Mouse (Mus musculus) testis, postnatal 10 days (tissue): ENCODE results near the gene Zfp59.
A peak's percentile ranks its signal among the peaks of the same experiment; 100 is the strongest.
"Not testable (repeated sequence)": the region's sequence is repeated elsewhere in the genome, so short reads cannot be mapped to it uniquely, and the experiment has no call there.

Source experiments
- DNase-seq: peaks from one replicate; pipeline ENCODE4 v3.0.0; 2021; ENCODE audit warnings: low spot score

Zfp59 gene

DNA sequence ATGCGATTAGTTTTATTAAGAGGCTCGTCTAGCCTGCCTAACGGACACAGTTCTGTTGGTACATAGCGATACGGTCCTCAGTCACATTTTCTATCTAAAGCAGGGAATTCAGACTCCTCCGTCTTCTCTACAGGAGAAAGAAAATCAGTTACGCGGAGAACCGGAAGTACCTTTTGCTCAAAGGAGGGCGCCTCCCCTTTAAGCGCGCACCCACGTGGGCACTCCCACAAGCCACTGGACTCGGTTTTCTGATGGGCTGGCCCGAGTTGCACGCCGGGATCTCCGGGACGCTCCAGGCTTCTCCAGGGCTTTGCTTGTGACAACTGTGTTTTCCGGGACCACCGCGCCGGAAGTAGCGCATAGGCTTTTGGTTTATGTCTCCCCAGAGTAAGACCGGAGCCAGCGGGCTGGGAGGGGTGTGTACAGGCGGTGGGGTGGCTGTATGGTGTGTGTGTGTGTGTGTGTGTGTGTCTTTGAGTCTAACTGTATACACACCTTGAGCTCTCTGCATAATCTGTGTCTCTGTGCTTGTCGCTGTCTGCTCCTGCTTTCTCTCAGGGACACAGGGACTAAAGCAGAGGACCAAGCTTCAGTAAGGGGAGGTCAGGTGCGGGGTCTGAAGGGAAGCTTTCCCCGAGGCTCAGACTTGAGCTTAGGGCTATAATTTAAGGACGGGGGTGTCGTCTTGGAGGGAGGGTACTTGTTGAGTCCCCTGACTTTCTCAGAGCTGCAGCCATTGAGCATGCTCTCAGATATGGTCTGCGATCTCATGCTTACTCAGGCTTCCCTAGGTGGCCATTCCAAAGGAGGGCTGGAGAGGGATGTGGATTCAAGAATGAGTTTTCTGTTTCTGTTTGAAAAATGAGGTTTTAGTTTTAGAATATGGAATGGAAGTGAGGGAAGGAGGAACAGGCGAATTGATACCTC, at the start of gene Zfp59:
Zfp59 (plus strand) TSS at position 285 of the 927 bp plus-strand sequence.
- DNase-seq = peak; percentile 88

GRCm38 (mm10) chr7:27789306-27789705, 49.1 kb upstream of the Zfp59 start:
- DNase-seq = no peak

- DNase-seq = not testable (repeated sequence)
Measured at GRCm38 (mm10) chr7:27793865-27794264, 44.5 kb upstream of the Zfp59 start.

GRCm38 (mm10) chr7:27794566-27794965, 43.8 kb upstream of the Zfp59 start:
- no peak for DNase-seq

DNA sequence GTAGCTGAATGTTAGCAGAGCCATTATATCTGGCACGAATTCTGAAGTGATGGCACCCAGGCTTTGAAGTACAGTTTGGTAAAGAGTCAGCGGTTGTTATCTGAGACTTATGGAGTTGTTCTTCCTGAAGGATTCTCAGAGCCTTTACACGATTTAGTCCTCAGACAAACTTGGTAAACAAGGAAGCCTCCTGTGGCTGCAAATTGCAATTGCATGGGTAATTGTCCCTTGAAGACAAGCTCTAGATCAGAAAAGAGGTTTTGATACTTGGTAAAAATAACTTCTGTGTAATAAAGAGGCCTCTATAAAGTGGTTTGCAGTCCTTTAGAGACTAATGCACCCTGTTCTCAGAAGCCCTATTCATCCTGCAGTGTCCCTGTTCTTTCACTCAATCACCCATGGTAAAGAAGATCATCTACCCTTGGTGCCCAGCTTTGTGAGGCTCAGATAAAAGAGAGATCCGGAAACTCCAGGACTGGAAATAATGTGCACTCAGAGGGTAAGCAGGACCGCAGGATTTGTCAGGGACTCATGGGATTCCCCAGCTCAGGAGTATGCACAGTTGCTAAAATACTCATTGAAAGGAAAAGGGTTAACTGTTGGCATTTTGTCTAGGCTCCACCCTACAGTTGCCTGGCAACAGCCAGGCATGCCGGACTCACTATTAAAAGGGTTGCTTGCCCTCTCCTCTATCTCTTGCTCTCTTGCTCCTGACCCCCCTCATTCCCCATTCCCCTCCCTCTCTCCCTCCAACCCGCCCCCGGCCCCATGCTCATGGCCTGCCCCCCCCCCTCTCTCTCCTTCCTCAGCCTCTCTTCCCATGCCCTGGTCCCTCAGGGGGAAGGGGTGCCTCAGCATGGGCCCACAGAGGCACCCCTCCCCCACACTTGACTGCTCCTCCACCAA, 40.2 kb upstream of the Zfp59 start:
- no peak for DNase-seq

GRCm38 (mm10) chr7:27801137-27801536, 37.3 kb upstream of the Zfp59 start:
- DNase-seq = no peak

DNA sequence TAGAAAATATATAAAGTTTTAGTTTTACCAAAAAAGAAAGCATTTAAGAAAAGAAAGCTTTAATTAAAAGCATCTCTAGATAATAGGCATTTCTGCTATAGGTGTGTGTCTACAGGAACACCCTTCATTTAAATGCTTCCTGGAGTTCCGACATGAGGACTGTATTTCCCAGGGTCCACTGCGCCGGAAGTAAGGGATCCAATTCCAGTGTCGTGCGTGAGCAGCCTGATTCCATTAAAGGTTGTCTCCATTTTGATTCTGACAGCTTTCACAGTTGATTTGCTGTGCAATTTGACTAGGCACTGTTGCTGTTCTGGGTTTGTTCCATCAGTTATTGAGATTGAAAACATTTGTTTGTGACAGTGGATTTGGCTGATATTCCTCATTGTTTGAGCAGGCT, 35.4 kb upstream of the Zfp59 start:
- no peak for DNase-seq

DNA sequence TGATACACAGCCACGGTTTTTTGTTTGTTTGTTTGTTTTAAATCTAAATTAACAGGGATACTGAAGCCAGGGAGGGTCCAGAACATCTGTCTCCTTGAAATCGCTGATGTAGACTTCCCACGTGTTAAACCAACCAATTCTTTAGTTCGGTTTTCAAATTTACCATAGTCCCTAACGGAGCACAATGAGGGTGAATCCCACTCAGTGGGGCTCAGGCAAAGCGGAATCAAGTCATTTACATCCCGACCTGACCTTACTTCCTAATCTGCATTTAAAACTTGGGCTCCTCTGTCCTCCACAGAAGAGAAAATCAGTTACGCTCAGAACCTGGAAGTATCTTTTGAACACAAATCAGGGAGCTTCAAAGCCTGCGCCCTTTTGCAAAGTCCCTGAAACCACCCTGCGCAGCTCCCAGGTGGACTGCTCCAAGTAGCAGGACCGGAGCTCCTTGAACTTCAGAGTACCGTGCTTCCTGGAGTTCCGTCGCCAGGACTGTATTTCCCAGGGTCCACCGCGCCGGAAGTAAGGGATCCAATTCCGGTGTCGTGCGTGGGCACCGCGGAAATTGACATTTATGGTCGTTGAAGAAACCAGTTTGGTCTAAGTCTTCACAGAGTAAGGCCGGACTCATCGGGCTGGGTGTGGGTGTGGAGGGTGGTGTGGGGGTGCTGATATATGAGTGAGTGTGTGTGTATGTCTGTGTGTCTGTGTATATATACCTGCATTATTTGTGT, 33.9 kb upstream of the Zfp59 start:
- DNase-seq = peak; percentile 83

DNA sequence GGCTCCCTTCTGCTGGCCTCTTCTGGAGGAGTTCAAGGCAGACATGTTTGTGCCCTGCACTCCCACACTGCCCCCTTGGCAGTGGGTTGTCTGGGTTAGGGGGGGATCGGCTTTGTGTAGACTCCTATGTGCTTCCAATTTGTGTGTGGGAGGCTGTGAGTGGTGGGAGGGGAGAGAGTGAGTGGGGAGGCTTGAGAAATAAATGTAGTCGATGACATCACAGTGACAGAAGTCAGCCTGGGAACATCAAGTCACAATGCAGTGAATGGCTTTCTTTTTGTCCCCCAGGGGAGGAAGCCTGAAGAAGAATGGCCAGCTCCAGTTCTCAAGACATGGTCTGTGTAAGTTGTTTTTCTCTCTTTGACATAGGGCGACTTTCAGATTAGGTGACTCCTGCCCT, 31.5 kb upstream of the Zfp59 start, which contains the start of gene Zfp626:
Zfp626 (plus strand) TSS at position 301 of the 400 bp plus-strand sequence.
- DNase-seq = not testable (repeated sequence)

DNA sequence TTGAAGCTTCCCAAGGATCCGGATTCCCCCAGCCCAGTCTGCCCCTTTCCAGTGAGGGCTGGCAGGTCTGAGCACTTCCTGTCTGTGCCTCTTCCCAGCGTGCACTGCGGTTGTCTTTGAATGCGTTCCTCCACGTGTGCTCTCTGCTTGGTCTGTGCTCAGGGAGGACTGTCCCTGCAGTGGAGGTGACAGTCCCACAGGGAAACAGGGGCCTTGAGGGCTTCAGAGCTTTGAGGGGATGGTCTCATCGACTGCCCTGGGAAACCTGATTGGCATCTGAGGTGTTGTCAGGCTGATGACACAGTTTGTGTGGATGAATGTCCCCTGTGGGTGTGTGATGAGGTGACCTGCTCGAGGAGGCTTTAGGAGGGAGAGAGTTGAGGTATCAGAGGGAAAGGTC, 31.1 kb upstream of the Zfp59 start:
- DNase-seq = not testable (repeated sequence)

GRCm38 (mm10) chr7:27818526-27819110, 19.8 kb upstream of the Zfp59 start:
- DNase-seq = no peak

DNA sequence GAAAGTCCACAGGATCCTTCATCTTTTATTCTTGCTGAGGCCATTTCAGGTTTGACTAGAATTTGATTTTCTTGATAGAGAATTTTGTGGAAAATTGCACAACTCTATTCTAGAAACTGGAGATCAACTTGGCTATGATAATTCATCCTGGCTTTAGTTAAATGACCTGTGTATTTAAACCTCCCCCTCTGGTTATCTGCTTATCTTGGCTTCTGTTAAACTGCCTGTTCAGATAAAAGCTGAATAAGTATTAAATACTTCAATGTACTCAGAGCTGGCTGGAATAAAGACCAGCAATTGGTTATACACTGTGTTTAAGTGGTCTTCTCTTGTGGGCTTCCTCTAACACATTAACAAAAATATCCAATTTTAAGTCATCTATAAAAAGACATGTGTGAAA, 15.8 kb upstream of the Zfp59 start:
- no peak for DNase-seq

- no peak for DNase-seq
Measured at GRCm38 (mm10) chr7:27834131-27834530, 4.3 kb upstream of the Zfp59 start.

- DNase-seq = no peak
Measured at GRCm38 (mm10) chr7:27837896-27838295, 511 bp upstream of the Zfp59 start.

- DNase-seq = no peak
Measured at GRCm38 (mm10) chr7:27839596-27839995, 1.2 kb downstream of the Zfp59 start.

DNA sequence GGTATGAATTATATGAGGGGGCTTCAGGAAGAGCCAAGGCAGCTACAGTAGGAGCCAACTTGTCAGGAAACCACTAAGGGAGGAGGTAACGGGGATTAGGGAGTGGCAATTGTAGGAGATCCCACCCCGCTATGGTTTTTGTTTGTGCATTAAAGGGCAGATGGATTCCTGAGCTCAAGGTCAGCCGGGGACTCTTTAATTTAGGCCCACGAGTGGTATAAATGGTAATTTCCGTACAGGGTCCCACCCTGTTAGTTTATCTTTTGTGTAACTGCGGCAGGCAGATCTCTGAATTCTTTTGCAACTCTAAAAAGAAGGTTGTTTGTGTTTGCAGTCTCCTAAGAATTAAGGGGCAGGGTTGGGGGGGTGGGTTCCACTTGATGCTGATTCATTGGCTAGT, 1.7 kb downstream of the Zfp59 start:
- no peak for DNase-seq

DNA sequence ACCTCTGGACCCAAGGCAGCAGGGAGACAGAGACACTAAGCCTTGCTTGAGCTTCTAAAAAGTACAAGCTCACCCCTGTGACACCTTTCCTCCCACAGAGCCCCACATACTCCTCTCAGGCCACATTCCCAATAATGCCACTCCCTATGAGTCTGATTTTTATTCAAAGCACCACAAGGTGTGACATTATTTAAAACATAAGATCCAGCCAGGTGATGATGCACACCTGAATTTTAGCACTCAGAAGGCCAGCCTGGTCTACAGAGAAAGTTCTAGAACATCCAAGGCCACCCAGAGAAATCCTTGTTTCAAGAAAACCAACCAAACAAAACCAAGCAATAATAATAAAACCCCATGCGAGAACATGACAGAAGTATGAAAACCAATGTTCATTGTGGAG, 18.8 kb downstream of the Zfp59 start, which contains the start of gene Zfp607a:
Zfp607a (plus strand) TSS at position 301 of the 400 bp plus-strand sequence.
- DNase-seq = no peak

DNA sequence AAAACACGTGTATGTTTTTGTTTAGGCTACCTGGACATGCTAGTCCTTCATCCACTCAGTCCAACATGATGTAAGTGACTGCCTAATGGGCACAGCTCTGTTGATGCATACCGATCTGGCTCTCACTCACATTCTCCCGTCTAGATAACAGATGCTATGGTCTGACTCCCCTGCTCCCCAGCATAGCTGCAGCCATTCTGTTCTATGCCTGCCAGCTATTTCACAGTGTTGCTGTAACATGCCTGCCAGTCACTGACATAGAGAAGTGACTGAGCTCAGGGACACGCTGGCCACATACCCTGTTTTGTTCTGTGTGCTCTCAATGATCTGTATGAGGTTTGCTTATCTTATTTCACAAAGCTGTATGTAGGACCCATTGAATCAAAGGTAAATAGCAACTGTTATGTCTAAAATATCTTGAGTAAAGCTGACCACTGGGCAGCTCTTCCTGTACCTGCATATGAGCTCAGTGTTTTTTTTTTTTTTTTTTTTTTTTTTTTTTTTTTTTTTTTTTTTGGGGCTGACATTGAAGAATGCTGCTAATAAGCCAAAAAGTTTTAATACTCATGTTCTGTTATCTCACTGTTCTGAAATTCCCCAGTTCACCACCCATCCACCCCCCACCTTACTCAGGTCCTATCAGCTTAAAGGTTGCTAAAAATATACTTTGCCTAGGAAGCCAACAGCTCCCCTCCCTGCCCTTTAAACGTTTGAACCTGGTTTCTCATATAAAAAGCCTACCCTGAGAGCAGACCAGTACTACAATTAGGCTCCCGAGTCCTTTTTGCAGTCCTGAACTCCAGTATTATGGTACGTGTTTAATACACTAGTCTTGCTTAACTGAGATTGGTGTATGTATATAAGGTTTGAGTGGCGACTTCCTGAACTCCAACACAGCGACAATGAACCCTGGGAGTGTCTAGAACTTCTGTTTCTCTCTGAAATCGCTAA, 21.2 kb downstream of the Zfp59 start:
- DNase-seq = no peak

- peak; percentile 72 for DNase-seq
Measured at GRCm38 (mm10) chr7:27860396-27861235, 22.2 kb downstream of the Zfp59 start.
